Mouse (Mus musculus) forebrain, embryonic 12.5 days (tissue): ENCODE measurements around the gene Hist1h2bb. TPM values are rescaled to one million over a fixed set of nuclear protein-coding genes. Genes with fewer than 3 reads are reported as not detected.
A peak's percentile ranks its signal among the peaks of the same experiment; 100 is the strongest.

ENCODE experiments used
- ATAC-seq: fragments of 200-750 bp; cut with Nextera tagmentation; 2 replicates; pipeline ENCODE4 v1.8.0; 2017; ENCODE audit warnings: moderate TSS enrichment; ENCODE audit not compliant: low FRiP score
- H3K27ac ChIP-seq: fragments of 300-500 bp; sonication (generic); 2 replicates; pipeline ENCODE4 v1.5.1; 2016; ENCODE audit warnings: mild to moderate bottlenecking
- H3K27me3 ChIP-seq: fragments of 300-500 bp; sonication (generic); 2 replicates; pipeline ENCODE4 v1.6.1; 2016; ENCODE audit warnings: mild to moderate bottlenecking
- H3K36me3 ChIP-seq: fragments of 300-500 bp; sonication (generic); replicated peaks from 2 replicates; pipeline ENCODE4 v1.6.1; 2016; ENCODE audit warnings: mild to moderate bottlenecking
- H3K4me1 ChIP-seq: fragments of 300-500 bp; sonication (generic); 2 replicates; pipeline ENCODE4 v1.6.1; 2016
- H3K4me2 ChIP-seq: fragments of 300-500 bp; sonication (generic); 2 replicates; pipeline ENCODE4 v1.6.1; 2016; ENCODE audit warnings: mild to moderate bottlenecking, moderate library complexity
- H3K4me3 ChIP-seq: fragments of 300-500 bp; sonication (generic); replicated peaks from 2 replicates; pipeline ENCODE4 v1.5.1; 2016; ENCODE audit warnings: mild to moderate bottlenecking
- H3K9ac ChIP-seq: fragments of 300-500 bp; sonication (generic); 2 replicates; pipeline ENCODE4 v1.6.1; 2016; ENCODE audit warnings: mild to moderate bottlenecking
- H3K9me3 ChIP-seq: fragments of 300-500 bp; sonication (generic); 2 replicates; pipeline ENCODE4 v1.6.1; 2016
- WGBS: fragments of 180-500 bp; shearing (Covaris S2); methylation state at CpG from one replicate; pipeline ENCODE4 v1.1.7; 2016; 5-methylcytosine and 5-hydroxymethylcytosine counted together
- polyA plus RNA-seq: library from polyadenylated mRNA; unstranded; fragments of >200 nt; fragmentation: Nextera tagmentation; extraction: Ambion mirVana; gene quantifications from 2 replicates; pipeline ENCODE4 v1.2.1, GENCODE M21; 2016

The Hist1h2bb gene
- polyA plus RNA-seq, 1 experiment from 2014 or later = 3.5 TPM

GRCm38 (mm10) chr13:23730479-23730878, 16.1 kb upstream of the Hist1h2bb start:
- WGBS = 64% methylated on average over 8 of the region's 8 CpGs
- no peak overlapping the region for H3K9ac ChIP-seq
- no peaks in the 10 kb centered on the region for H3K4me1 ChIP-seq
- H3K27me3 ChIP-seq = no peaks in the 10 kb centered on the region
- no peak overlapping the region for H3K27ac ChIP-seq
- H3K36me3 ChIP-seq = no peaks in the 10 kb centered on the region
- no peaks in the 10 kb centered on the region for H3K9me3 ChIP-seq
- H3K4me2 ChIP-seq = no peak overlapping the region
- no peak overlapping the region for H3K4me3 ChIP-seq
- no peak for ATAC-seq

GRCm38 (mm10) chr13:23732156-23732804, 14.3 kb upstream of the Hist1h2bb start:
- no peaks in the 10 kb centered on the region for H3K36me3 ChIP-seq
- H3K4me2 ChIP-seq = no peak overlapping the region
- H3K4me3 ChIP-seq = no peak overlapping the region
- WGBS = 23% methylated on average over 8 of the region's 8 CpGs
- H3K4me1 ChIP-seq = no peaks in the 10 kb centered on the region
- no peak for ATAC-seq
- no peaks in the 10 kb centered on the region for H3K9me3 ChIP-seq
- no peak overlapping the region for H3K9ac ChIP-seq
- H3K27me3 ChIP-seq = no peaks in the 10 kb centered on the region
- no peak overlapping the region for H3K27ac ChIP-seq

- 78% methylated on average over 5 of the region's 5 CpGs for WGBS
Observed at GRCm38 (mm10) chr13:23737091-23737490, 9.4 kb upstream of the Hist1h2bb start.

DNA sequence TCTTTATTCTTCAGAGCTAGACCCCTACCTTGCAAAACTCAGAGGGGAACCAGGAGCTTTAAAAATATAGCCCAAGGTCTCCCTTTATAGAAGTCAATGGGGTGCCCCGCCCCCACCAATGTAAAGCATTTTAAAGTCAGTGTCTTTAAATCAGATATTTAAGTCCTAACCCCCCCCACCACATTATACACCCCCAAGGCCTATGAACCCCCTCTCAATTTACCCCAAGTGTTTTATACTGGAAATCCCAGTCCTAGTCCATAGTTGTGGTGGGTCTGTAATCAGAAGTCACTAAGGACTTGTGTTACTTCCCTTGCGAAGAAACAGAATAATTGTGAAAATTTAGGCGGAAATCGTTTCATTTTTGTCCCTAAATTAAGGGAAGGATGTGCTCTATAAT, 8.5 kb upstream of the Hist1h2bb start:
- H3K27me3 ChIP-seq = no peaks in the 10 kb centered on the region
- peaks cover 22% of the 10 kb centered on the region for H3K4me1 ChIP-seq
- peak overlapping the region; percentile 95 for H3K4me2 ChIP-seq
- no peak for ATAC-seq
- peak overlapping the region; percentile 36; the same call in 1 of the 2 replicates for H3K9ac ChIP-seq
- H3K4me3 ChIP-seq = peak overlapping the region; percentile 58; the same call in 1 of the 2 replicates
- peak overlapping the region; percentile 99 for H3K27ac ChIP-seq
- no peaks in the 10 kb centered on the region for H3K36me3 ChIP-seq
- 20% methylated on average over 4 of the region's 4 CpGs for WGBS
- H3K9me3 ChIP-seq = no peaks in the 10 kb centered on the region

More at GRCm38 (mm10) chr13:23737091-23737490, 9.4 kb upstream of the Hist1h2bb start:
- H3K27me3 ChIP-seq = no peaks in the 10 kb centered on the region
- ATAC-seq = no peak
- H3K9ac ChIP-seq = no peak overlapping the region
- H3K4me3 ChIP-seq = no peak overlapping the region
- H3K4me2 ChIP-seq = no peak overlapping the region
- H3K36me3 ChIP-seq = no peaks in the 10 kb centered on the region
- no peak overlapping the region for H3K27ac ChIP-seq
- peaks cover 22% of the 10 kb centered on the region for H3K4me1 ChIP-seq
- no peaks in the 10 kb centered on the region for H3K9me3 ChIP-seq

DNA sequence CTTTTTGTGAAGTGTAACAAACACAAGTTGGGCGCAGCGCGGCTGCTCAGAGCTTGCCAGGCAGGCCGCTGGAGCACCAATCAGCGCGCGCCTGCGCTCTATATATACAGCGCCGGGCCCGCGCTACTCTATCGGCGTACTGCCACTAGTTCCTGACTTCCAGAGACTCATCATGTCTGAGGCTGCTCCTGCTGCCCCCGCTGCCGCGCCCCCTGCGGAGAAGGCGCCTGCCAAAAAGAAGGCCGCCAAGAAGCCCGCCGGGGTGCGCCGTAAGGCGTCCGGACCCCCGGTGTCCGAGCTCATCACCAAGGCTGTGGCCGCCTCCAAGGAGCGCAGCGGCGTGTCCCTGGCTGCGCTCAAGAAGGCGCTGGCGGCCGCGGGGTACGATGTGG, 7.9 kb upstream of the Hist1h2bb start, which contains the start of gene Hist1h1c:
Hist1h1c (plus strand) TSS at position 132 of the 392 bp plus-strand sequence.
- WGBS = under 1% methylated on average over 38 of the region's 38 CpGs
- Histone ChIP-seq H3K27ac (peak within 1 kb of the TSS; percentile 99), H3K9me3 (no peaks in the 10 kb centered on the region), H3K4me3 (peak within 1 kb of the TSS; percentile 58), H3K4me2 (peak within 1 kb of the TSS; percentile 95), H3K9ac (peak within 1 kb of the TSS; percentile 90), H3K36me3 (no peaks in the 10 kb centered on the region), H3K4me1 (peaks cover 22% of the 10 kb centered on the region), H3K27me3 (no peaks in the 10 kb centered on the region)
- peak; percentile 97 for ATAC-seq

GRCm38 (mm10) chr13:23739069-23739921, 7.2 kb upstream of the Hist1h2bb start:
- peak; percentile 84 for ATAC-seq
- Histone ChIP-seq H3K4me2 (peak overlapping the region; percentile 95), H3K9ac (peak overlapping the region; percentile 90), H3K27ac (peak overlapping the region; percentile 99), H3K27me3 (no peaks in the 10 kb centered on the region), H3K4me3 (peak overlapping the region; percentile 58), H3K9me3 (no peaks in the 10 kb centered on the region), H3K36me3 (no peaks in the 10 kb centered on the region), H3K4me1 (peaks cover 26% of the 10 kb centered on the region)
- WGBS = under 1% methylated on average over 38 of the region's 39 CpGs

DNA sequence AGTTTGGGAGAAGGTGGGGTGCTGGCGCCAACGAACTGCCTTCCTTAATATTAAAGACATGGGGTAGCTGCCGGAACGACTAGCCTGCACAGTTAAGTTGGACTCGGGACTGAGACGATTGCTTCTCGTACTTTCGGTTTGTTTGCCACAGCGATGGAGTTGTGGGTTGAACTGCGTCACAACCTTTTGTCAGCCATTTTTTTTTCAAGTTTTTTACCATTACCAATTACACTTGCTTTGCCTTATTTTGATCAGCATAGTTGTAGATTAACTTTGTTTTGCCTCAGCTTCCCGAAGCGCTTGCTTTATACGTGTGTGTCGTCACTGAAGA, 6.6 kb upstream of the Hist1h2bb start:
- peak overlapping the region; percentile 99 for H3K27ac ChIP-seq
- ATAC-seq = no peak
- H3K27me3 ChIP-seq = no peaks in the 10 kb centered on the region
- no peaks in the 10 kb centered on the region for H3K36me3 ChIP-seq
- WGBS = under 1% methylated on average over 14 of the region's 14 CpGs
- peaks cover 31% of the 10 kb centered on the region for H3K4me1 ChIP-seq
- H3K4me3 ChIP-seq = peak overlapping the region; percentile 58
- peak overlapping the region; percentile 90 for H3K9ac ChIP-seq
- H3K9me3 ChIP-seq = no peaks in the 10 kb centered on the region
- H3K4me2 ChIP-seq = peak overlapping the region; percentile 95

DNA sequence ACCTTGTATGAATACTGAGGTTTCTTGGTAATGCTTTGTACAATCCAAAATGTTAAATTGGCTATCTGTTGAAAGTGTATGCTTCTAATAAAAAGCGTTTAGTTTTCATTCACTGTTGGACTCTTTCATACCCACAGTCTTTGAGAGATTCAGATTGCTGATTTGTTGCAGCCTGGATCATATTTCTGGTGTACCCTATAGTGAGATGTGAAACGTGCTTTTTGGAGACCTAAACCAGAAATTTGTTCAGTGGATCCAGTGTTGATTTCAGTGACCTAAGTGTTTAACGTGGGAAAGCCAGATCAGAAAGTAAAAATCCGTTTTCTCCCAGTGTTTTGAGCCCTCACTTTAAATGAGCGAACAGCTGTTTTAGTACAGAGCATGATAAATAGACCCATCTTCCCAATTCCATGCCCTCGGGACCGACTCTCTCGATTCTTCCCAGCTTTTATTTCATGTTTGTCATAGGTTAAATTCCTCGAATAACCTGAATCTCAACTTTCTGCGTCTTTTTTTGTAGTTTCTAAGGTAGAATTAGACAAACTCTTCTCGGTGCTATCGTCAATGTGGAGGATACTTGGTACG, 6.2 kb upstream of the Hist1h2bb start:
- H3K36me3 ChIP-seq = no peaks in the 10 kb centered on the region
- no peaks in the 10 kb centered on the region for H3K9me3 ChIP-seq
- no peak for ATAC-seq
- H3K4me2 ChIP-seq = peak overlapping the region; percentile 95
- H3K27me3 ChIP-seq = no peaks in the 10 kb centered on the region
- peaks cover 31% of the 10 kb centered on the region for H3K4me1 ChIP-seq
- WGBS = 41% methylated on average over 13 of the region's 13 CpGs
- peak overlapping the region; percentile 90 for H3K9ac ChIP-seq
- peak overlapping the region; percentile 99 for H3K27ac ChIP-seq
- H3K4me3 ChIP-seq = peak overlapping the region; percentile 58

GRCm38 (mm10) chr13:23740910-23741309, 5.6 kb upstream of the Hist1h2bb start:
- 68% methylated on average over 5 of the region's 5 CpGs for WGBS
- H3K4me1 ChIP-seq = peaks cover 31% of the 10 kb centered on the region
- no peaks in the 10 kb centered on the region for H3K9me3 ChIP-seq
- no peak overlapping the region for H3K9ac ChIP-seq
- no peak for ATAC-seq
- peak overlapping the region; percentile 95 for H3K4me2 ChIP-seq
- H3K36me3 ChIP-seq = no peaks in the 10 kb centered on the region
- H3K27me3 ChIP-seq = no peaks in the 10 kb centered on the region
- H3K27ac ChIP-seq = peak overlapping the region; percentile 99
- H3K4me3 ChIP-seq = peak overlapping the region; percentile 58; the same call in 1 of the 2 replicates

DNA sequence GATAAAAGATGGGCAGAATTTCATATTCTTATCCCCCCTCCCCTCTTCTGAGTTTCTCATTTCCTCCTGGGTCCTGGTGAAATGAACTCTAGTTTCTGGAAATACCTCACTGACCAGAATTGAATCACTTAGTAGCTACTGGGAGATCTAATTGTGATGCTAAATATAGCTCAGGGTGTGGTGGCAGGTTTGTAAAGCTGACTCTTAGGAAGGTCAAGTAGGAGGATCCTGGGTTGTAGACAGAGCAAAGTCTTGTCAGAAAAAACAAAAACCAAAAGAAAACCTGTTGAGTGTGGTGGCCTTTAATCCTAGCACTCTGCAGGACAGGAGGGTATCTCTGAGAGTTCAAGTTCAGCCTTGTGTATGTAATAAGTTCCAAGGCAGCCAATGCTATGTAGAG, 4.5 kb upstream of the Hist1h2bb start:
- Histone ChIP-seq H3K9ac (no peak overlapping the region), H3K36me3 (no peaks in the 10 kb centered on the region), H3K27ac (no peak overlapping the region), H3K4me3 (no peak overlapping the region), H3K9me3 (no peaks in the 10 kb centered on the region), H3K4me2 (no peak overlapping the region), H3K4me1 (peaks cover 31% of the 10 kb centered on the region), H3K27me3 (no peaks in the 10 kb centered on the region)
- no peak for ATAC-seq

- 88% methylated on average over 5 of the region's 5 CpGs for WGBS
- peaks cover 34% of the 10 kb centered on the region for H3K4me1 ChIP-seq
Observed at GRCm38 (mm10) chr13:23743215-23743614, 3.3 kb upstream of the Hist1h2bb start.

GRCm38 (mm10) chr13:23743963-23744362, 2.6 kb upstream of the Hist1h2bb start:
- Histone ChIP-seq H3K9ac (peak overlapping the region; percentile 64; the same call in 1 of the 2 replicates), H3K4me1 (peaks cover 34% of the 10 kb centered on the region), H3K36me3 (no peaks in the 10 kb centered on the region), H3K9me3 (no peaks in the 10 kb centered on the region), H3K27me3 (no peaks in the 10 kb centered on the region), H3K4me2 (peak overlapping the region; percentile 63), H3K27ac (peak overlapping the region; percentile 99), H3K4me3 (peak overlapping the region; percentile 45)
- 44% methylated on average over 4 of the region's 4 CpGs for WGBS
- ATAC-seq = no peak

More at GRCm38 (mm10) chr13:23743215-23743614, 3.3 kb upstream of the Hist1h2bb start:
- H3K9me3 ChIP-seq = no peaks in the 10 kb centered on the region
- no peak overlapping the region for H3K4me2 ChIP-seq
- no peak for ATAC-seq
- no peak overlapping the region for H3K4me3 ChIP-seq
- H3K36me3 ChIP-seq = no peaks in the 10 kb centered on the region
- H3K9ac ChIP-seq = no peak overlapping the region
- 0 out of 2 replicates have a peak overlapping the region, but pooled peaks have one; percentile 53 for H3K27ac ChIP-seq
- H3K27me3 ChIP-seq = no peaks in the 10 kb centered on the region
